17 mouse cellular contexts compared by ENCODE assay signal in the genomic region with DNA sequence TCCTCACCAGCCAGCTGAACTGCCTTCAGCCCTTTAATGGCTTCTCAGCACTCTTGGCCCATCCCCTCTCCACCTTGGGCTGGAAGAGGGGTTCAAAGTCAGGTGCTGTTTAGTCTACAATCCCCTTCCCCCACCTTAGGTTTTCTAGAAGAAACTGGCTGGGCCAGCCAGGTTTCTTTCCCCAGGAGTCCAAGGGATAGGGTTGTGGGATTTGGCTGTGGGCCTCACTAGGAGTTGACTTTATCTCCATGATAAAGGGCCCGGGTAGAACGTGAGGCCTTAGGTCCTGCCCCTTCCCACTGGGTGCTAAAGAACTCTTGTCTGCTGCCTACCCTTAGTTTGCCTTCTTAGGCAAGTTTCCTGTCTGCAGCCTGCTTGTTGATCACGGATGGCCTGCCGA.
"Had no signal": no experiment of that assay in that cellular context is flagged by ENCODE, and none has a peak within 500 bp of the region (broad histone marks: within the 10 kb centered on the region; RNA-seq: fewer than 3 reads in every experiment).

No protein-coding gene starts in this region.

- H3K36me3 ChIP-seq: kidney, embryonic 15.5 days; limb, embryonic 12.5 days; liver, embryonic 13.5 days; lung, embryonic 15.5 days; midbrain, embryonic 12.5 days; neural tube, embryonic 13.5 days had no signal

- H3K4me2 ChIP-seq: kidney, embryonic 15.5 days; limb, embryonic 12.5 days; liver, embryonic 13.5 days; lung, embryonic 15.5 days; midbrain, embryonic 12.5 days; neural tube, embryonic 13.5 days had no signal

- H3K9ac ChIP-seq: kidney, embryonic 15.5 days; limb, embryonic 12.5 days; liver, embryonic 13.5 days; liver, postnatal 0 days; lung, embryonic 15.5 days; midbrain, embryonic 12.5 days; neural tube, embryonic 13.5 days had no signal

- H3K27ac ChIP-seq: kidney, embryonic 15.5 days; left cerebral cortex, adult 2 months; limb, embryonic 12.5 days; liver, embryonic 13.5 days; lung, embryonic 15.5 days; midbrain, embryonic 12.5 days; neural tube, embryonic 13.5 days had no signal

- H3K4me3 ChIP-seq: kidney, embryonic 15.5 days; left cerebral cortex, adult 2 months; limb, embryonic 12.5 days; liver, embryonic 13.5 days; lung, embryonic 15.5 days; midbrain, embryonic 12.5 days; neural tube, embryonic 13.5 days had no signal

- ATAC-seq: liver, postnatal 0 days; midbrain, embryonic 16.5 days had no signal

- DNase-seq: kidney, adult 2 months; kidney, postnatal 14 days; liver, embryonic 13.5 days; liver, postnatal 0 days; lung, postnatal 14 days; retina, postnatal 1 day; right cerebral cortex, postnatal 4 days; spleen, adult 18-20 months; thymus, adult 18-20 months; thymus, postnatal 14 days had no signal

- H3K4me1 ChIP-seq: liver, embryonic 13.5 days had no signal

- H3K9me3 ChIP-seq: kidney, embryonic 15.5 days; limb, embryonic 12.5 days; liver, embryonic 13.5 days; lung, embryonic 15.5 days; midbrain, embryonic 12.5 days; neural tube, embryonic 13.5 days had no signal

- H3K27me3 ChIP-seq: kidney, embryonic 15.5 days; limb, embryonic 12.5 days; liver, embryonic 13.5 days; lung, embryonic 15.5 days; midbrain, embryonic 12.5 days; neural tube, embryonic 13.5 days had no signal
